Mouse (Mus musculus): ENCODE data around the gene Cacna2d4. TPM values are rescaled to one million over a fixed set of nuclear protein-coding genes. Genes with fewer than 3 reads are reported as not detected.

Gene Cacna2d4
- polyA plus RNA-seq (2021; fragmentation: Nextera tagmentation): 0.38 and 0.88 TPM in 2 replicates
- long read RNA-seq, experiment 1, partial matches to known transcripts: 1 of 1 reads
- long read RNA-seq, experiment 1, other reads (novel, unspliced or antisense): 0 of 1 reads
- long read RNA-seq, experiment 2, partial matches to known transcripts: 5 of 7 reads
- long read RNA-seq, experiment 2, other reads (novel, unspliced or antisense): 2 of 7 reads

GRCm38 (mm10) chr6:119236241-119236640, at the start of gene Cacna2d4:
TSS of gene Cacna2d4 (plus strand) at chr6:119236526.

DNA sequence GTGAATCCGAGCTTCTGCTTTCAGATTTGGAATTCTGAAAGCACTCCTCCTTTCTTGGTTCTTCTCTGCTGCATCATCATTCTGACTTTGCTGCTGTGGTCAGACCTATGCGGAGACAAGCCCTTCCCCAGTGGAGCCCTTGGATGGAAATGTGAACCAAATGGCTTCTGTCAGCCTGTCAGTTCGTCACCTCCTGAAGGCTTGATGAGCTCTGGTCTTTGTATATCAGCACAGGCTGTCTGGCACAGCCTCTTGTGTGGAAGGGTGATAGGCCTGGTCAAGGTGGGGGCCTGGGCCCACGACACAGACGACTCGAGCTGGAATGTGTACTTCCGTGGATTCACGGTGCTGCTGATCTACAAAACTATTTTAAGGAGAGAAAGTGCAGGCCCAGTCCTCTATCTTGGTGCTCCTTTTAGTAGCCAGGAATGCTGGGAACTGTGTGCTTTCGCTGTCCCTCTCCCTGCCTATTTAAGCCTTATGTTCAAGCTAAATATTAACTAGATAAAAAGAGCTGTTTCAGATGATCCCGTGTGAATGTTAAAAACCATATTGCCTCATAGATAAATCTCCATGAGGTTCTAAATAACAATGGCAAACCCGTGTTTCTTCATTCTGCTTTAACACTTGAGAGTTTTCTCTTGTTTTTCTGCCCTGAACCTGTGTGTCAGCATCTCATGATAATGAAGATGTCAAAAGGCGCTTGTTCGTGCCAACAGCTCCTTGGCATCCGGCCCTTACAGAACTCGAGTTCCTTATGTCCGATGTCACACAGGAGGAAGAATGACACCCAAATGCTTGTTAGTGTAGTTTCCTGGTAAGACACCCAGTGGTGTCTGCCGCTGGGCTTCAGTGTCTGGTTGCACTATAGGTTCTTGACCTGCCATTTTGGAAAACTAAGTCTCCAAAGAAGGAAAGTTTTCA, 39.7 kb upstream of the Cacna2d4 start, which contains the start of gene Cacna1c:
TSS of gene Cacna1c (minus strand) at position 37 of the 924 bp plus-strand sequence.

GRCm38 (mm10) chr6:119330506-119330905, 94.2 kb downstream of the Cacna2d4 start, which contains the start of gene Lrtm2:
TSS of gene Lrtm2 (minus strand) at chr6:119330766.

Other genes starting within 250 kb of the Cacna2d4 start
- 4.7 and 5.1 TPM in 2 replicates for gene Dcp1b, start 61.3 kb upstream of the Cacna2d4 start, polyA plus RNA-seq (2021; fragmentation: Nextera tagmentation)
- 2.3 and 2.6 TPM in 2 replicates for gene Cacna1c, start 40.1 kb upstream of the Cacna2d4 start, polyA plus RNA-seq (2021; fragmentation: Nextera tagmentation)
- 23.2 and 30.8 TPM in 2 replicates for gene Lrtm2, start 94.2 kb downstream of the Cacna2d4 start, polyA plus RNA-seq (2021; fragmentation: Nextera tagmentation)
- 7.3 and 7.4 TPM in 2 replicates for gene Adipor2, start 181.2 kb downstream of the Cacna2d4 start, polyA plus RNA-seq (2021; fragmentation: Nextera tagmentation)
- 3.2 and 3.3 TPM in 2 replicates for gene Fbxl14, start 243.1 kb downstream of the Cacna2d4 start, polyA plus RNA-seq (2021; fragmentation: Nextera tagmentation)